Mouse (Mus musculus) stomach, postnatal 0 days (tissue): ENCODE measurements at regions not wholly inside any gene's neighbourhood (a gene's known extent, or its start where the extent isn't known, plus 50 kb on each side); places are given as distances from the start of the nearest gene placed in this dataset.

Experiments used
- CTCF ChIP-seq: IDR thresholded peaks from 2 replicates; pipeline ENCODE4 v1.5.1; 2016; ENCODE audit warnings: antibody characterized with exemption, low read depth, mild to moderate bottlenecking, moderate library complexity
- EP300 ChIP-seq: optimal IDR thresholded peaks from 2 replicates; pipeline ENCODE3; 2016; ENCODE audit warnings: antibody characterized with exemption

- TF ChIP-seq CTCF = no peak
- no peak for TF ChIP-seq EP300
Observed at GRCm38 (mm10) chr13:89410504-89410903, 129.1 kb upstream of the Hapln1 start.
